Mouse (Mus musculus): ENCODE measurements around the gene Nup93.
"Not testable (repeated sequence)": the region's sequence is repeated elsewhere in the genome, so short reads cannot be mapped to it uniquely, and the experiment has no call there.

The Nup93 gene

DNA sequence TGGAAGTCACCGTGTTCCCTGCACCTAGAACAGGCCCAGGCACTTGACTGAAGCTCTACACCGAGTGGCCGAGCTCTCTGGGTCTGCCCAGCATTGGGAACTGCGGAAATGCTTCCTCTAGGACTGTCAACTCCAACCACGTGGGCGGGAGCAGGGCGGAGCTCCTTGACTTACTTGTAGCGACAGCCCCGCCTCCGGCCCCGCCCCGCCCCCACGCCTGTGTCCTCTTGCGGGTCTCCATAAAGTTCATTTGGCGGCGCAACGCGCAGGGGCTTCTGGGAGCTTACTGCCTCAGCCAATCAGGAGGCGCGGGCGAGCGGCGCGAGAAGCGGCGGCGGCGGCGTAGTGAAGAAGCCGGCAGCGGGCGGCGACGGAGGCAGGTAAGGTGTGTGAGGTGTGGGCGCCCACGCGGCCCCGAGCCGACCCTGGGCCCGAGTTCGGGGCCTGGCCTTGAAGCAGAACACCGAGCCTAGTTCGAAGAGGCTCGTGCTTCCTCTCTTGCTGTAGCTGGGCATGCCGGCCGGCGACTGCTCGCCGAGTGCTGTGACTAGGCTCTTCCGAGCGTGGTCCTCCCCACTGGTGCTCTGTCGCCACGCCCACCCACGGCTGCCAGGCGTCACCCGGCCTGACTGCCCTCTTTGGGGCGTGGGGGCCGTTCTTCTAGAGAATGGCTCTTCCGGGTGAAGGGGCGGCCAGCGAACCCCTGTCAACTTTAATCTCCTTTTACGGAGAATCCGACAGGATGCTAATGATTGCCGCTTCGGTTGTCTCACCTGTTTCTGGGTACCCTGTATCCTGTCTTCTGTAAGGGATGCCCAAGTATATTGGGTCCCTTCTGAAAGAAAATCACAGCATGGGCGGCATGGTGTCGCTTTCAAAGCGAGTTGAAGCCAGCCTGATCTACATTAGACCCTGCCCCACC is at the start of gene Nup93:
Gene Nup93 (plus strand): TSS at position 313 of the 922 bp plus-strand sequence.
- peak; percentile 95 for DNase-seq (ENCODE audit: low spot score)

DNA sequence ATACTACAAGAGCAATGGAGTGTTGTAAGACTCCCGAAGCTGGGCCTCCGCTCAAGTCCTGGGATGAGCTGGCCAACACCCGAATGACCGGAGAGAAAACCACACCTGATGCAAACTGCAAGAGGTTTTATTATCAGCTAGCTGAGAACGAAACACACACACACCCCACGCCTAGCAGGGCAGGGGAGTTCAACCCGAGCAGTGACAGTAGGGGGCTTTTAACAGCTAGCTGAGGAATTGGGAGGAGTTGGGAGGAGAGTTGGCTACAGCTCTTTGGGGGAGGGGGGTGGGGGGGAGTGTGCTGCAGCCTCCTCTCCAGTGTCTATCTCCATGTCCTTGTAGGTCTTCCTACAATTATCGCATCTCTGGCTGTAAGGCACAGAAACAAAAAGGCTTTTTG is 48.6 kb upstream of the Nup93 start:
- DNase-seq (ENCODE audit: low spot score): not testable (repeated sequence)

DNA sequence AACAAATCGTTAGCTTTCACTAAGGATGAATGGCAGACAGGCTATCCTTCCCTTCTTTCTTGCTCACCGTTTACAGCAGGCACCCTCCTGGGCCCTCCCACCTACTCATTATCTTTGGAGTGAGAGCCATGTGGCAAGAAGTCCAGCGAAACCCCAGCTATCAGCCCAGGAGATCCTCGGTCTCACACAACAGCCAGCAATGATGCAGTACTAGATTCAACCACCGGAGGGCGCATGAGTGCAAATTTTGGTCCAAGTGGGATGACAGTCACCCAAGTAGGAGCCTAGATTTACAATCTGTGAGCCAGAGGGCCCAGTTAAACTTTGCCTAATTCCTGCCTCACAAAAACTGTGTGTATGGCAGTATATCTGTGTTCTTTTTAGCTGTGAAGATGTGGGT is 47.1 kb upstream of the Nup93 start:
- DNase-seq (ENCODE audit: low spot score): peak; percentile 92

DNA sequence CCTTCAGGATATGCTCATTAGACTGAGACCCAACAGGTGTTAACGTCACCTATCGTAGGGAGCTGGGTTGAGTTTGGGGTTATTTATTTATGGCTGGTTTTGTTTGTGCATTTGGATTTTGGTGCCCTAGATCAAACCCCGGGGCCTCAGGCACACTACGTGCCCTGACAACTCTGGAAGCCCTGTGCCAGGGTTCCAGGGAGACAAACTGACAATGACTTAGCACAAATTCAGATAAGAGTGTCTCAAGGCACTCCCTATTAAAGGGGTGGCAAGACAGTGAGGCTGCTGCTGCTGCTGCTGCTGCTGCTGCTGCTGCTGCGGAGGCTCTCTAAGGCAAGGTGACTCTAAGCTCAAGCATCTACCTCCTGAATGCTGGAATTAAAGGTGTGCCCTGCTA is 44.8 kb upstream of the Nup93 start:
- DNase-seq (ENCODE audit: low spot score): no peak

DNA sequence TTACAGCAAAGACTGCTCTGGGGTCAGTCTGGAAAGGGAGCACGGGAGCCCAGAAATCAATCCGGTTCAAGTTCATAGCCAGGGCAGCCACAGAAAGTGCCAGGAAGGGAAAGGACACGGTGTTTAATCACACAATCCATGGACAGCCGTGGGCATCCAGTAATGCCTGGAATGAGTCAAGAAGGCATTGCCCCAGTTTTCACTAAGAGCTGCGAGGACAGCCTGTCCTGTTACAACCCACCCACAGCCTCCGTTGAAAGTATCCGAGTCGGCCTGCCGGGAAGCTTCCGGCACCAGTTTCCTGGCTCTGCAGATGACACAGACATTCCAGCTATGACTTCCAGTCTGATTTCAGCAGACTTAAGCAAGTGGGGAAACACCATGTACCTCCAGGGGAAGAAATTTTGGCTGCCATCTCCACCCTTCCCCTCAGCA is 43.0 kb upstream of the Nup93 start:
- DNase-seq (ENCODE audit: low spot score): no peak

DNA sequence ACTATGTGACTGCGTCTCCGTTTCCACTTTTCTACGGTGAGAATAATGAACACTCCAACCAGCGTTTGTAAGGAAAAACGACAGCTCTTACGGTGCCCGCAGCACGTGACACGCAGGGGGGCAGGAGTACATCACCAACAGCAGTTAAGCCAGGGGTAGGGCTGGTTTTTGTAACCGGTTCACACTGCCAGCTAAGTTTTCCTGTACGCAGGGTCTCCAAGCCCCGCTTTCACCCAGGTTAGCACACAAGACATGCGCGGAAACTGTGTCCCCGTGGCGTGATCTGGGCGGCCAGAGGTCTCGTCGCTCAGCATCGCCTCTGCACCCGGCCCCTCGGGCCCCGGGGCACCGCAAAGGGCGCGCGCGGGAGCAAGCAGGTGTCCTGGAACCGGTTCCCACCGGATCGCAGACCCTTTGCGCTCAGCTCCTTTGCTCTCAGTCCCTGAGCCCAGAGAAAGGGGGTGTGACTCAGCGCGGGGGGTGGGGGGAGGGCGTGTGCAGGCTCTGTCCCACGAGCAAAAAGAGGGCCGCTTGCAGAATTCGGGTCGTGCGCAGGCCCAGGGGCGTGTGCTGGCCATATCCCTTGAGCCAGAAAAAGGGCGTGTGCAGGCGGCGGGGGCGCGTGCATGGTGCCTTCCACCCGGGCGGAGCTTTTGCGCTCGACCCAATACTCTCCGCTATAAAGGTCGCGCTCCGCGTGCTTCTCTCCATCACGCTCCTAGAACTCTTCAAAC is 42.1 kb upstream of the Nup93 start, which contains the start of gene Mt2:
Gene Mt2 (plus strand): TSS at position 590 of the 734 bp plus-strand sequence.
- peak; percentile 77 for DNase-seq (ENCODE audit: low spot score)

DNA sequence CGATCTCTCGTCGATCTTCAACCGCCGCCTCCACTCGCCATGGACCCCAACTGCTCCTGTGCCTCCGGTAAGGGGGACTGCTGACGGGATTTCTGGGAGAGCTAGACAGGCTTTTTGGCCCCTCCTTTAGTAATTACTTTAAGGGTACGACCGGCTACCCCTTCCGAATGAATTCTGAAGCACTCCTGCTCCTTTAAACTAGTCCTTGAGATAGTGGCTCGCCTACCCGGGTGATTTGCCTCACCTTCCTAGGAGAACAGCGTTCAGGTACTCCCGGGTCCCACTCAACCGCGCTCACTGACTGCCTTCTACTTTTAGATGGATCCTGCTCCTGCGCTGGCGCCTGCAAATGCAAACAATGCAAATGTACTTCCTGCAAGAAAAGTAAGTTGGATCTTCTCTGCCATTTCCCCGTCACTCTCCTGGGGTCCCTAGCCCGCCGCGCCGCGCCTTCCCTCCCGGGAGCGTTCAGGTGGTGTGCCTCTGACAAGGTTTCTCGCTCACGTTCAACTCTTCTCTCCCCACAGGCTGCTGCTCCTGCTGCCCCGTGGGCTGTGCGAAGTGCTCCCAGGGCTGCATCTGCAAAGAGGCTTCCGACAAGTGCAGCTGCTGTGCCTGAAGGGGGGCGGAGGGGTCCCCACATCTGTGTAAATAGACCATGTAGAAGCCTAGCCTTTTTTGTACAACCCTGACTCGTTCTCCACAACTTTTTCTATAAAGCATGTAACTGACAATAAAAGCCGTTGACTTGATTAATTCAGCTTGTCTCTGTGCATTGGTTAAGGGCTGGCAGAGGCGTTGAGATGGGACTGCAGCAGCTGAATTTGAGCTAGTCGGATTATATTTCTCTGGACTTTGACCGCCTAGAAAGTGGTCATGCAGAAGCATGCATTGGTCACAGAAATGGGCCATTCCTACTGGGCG is 41.3 kb upstream of the Nup93 start:
- DNase-seq (ENCODE audit: low spot score): no peak

DNA sequence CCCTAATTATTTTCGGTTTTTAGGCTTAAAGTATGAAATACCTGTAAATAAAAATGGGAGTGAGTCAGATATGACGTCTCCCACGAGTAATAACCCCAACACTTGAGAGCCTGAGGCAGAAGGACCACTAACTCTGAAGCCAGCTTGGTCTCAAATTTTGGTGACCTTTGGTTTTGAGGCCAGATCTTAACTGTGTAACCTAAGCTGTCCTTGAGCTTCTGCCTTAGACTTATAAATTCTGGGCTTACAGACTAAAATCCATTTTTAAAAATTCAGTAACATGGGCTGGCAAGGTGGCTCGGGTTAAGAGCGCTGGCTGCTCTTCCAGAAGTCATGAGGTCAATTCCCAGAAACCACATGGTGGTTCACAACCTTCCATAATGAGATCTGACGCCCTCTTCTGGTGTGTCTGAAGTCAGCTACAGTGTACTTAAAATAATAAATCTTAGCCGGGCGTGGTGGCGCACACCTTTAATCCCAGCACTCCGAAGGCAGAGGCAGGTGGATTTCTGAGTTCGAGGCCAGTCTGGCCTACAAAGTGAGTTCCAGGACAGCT is 40.4 kb upstream of the Nup93 start:
- DNase-seq (ENCODE audit: low spot score): no peak

DNA sequence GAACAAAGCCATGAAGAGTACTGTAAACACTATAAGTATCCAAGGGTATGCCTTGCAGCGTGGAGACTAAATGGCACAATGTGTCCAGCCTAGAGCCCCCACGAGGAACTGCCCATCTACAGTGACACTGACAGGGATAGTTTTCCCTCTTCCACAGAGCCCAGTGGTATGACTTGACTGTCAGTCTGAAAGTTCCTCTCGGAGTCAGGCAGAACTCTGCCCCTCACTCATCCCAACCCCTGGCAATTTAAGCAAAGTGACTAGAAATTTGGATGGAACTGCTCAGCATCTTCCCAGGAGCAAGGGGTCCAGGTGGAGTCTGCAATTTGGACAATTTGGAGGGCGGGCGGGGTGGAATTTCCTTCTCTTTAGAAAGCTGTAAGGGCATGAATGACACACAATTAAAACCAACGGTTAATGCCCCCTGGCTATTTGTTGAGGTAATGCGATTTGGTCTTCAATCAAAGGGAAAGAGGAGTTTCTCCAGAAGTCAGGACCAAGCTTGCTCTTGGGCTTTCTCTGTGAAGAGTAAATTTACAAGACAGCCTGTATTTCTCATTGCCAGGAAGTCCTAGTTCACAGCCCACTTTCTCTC is 39.6 kb upstream of the Nup93 start:
- no peak for DNase-seq (ENCODE audit: low spot score)

DNA sequence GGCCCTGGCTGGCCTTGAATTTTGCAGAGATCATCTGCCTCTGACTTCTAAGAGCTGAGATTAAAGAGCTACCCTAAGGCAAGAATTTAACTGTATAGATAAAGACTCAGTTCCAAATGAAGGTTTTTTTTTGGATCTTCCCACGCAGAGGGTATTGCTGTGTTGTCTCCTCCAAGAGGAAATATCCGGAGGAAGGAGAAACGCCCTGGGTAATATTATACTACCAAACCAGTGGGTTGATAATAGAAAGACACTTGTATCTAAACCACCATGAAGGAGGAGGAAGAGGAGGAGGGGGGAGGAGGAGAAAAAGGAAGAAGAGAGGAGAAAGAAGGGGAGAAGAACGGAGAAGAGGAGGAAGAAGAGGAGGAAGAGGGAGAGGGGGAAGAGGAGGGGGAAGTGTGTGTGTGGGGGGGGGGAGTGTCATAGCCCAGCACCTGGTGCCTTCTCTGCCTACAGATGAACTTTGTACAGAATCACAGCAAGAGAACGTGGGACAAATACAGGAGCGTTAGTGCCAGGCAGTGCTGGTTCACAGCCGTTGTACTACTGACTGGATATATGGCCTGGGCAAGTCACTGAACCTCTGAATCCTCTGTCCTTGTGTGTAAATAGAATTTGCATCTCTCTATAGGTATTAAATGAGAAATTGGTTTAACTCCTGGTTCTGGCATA is 36.5 kb upstream of the Nup93 start:
- DNase-seq (ENCODE audit: low spot score): no peak

DNA sequence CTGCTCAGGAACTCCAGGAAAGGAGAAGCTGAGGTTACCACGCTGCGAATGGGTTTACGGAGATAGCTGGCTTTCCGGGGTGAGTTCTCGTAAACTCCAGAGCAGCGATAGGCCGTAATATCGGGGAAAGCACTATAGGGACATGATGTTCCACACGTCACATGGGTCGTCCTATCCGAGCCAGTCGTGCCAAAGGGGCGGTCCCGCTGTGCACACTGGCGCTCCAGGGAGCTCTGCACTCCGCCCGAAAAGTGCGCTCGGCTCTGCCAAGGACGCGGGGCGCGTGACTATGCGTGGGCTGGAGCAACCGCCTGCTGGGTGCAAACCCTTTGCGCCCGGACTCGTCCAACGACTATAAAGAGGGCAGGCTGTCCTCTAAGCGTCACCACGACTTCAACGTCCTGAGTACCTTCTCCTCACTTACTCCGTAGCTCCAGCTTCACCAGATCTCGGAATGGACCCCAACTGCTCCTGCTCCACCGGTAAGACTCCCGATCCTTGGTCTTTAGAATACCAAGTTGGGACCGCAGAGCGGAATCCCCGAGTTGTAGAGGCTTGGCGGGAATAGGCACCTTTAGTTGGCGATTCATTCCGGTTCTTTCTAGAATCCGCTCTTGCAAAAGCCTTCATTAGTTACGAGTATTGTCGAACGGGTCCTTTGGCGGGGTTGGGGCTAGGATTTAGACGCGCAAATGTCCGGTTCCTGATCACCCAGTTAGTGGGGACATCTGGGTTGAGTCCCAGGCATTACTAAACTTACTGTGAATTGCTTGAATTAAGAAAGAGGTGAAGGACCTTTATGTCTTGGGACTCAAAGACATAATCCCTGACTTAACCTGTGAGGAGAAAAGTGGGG is 35.3 kb upstream of the Nup93 start, which contains the start of gene Mt1:
Gene Mt1 (plus strand): TSS at position 226 of the 856 bp plus-strand sequence.
- DNase-seq (ENCODE audit: low spot score): peak; percentile 91

DNA sequence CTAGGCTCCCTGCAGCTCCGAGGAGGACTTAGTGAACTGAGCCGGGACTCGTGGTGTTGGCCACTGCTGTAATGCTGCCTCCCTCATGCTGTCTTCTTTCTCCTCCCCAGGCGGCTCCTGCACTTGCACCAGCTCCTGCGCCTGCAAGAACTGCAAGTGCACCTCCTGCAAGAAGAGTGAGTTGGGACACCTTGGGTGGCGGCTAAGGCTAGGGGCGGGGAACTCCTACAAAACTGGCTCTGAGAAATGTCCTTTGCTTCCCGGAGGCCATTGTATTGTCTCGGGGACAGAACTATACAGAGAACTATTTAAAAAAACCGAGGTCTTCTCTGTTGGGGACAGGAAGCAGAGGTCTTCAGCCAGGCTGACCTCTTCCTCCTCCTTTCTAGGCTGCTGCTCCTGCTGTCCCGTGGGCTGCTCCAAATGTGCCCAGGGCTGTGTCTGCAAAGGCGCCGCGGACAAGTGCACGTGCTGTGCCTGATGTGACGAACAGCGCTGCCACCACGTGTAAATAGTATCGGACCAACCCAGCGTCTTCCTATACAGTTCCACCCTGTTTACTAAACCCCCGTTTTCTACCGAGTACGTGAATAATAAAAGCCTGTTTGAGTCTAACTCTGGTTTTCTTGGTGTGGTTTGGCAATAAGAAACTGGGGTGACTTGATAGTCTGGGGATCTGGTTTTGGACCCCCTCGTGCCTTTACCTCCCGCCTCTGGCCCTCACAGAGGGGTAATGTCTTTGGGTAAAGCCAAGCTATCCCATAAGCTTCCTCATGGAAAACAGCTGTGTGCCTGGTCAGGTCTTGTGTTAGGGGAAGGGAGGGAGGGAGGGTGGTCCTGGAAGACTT is 34.4 kb upstream of the Nup93 start:
- DNase-seq (ENCODE audit: low spot score): peak; percentile 51

DNA sequence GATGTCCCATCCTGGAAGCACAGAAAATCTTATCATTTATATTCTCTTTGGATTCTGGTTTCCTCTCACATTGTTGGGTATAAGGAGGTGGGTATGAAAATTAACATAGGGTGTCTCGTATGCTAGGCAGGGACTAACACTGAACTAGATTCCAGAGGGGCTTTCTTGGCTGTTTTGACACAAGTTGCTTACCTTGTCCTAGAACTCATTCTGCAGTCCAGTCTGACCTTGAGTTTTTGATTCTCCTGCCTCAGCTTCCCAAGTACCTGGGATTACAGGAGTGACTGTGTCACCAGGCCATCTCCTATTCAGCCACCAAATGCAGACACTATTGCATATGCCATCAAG is 33.8 kb upstream of the Nup93 start:
- no peak for DNase-seq (ENCODE audit: low spot score)

DNA sequence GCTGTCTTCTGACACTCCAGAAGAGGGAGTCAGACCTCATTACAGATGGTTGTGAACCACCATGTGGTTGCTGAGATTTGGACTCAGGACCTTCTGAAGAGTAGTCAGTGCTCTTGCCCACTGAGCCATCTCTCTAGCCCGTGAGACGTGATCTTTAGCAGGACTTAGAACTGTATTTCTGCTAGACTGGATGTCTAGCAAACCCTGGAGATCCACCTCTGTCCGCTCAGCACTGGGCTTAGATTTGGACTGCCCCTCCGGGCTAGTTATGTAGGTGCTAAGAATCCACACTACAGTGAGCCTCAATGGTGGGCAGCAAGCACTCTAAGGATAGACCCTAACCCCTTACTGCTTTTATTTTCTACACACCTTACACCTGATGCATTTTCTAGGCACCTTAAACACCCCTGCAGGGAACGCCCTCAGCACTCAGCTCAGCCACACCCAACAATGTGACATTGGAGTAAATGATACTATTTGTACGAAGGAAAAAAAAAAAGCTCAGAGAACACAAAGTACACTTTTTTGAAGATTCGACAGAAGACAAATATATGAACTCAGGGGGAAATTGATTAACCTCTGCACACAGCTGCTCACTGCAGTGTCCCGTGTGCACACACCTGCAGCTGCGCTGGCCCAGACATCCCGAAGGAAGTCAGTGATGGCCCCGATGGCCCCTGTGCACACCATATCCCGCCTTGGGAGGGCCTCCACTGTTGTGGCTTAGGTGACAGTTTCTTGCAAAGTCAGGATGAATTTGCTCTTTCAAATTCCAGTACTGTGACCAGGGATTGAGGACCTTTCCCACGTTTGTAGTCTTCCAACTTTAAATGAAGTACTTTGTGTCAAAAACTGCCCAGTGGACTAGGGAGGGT is 32.1 kb upstream of the Nup93 start:
- DNase-seq (ENCODE audit: low spot score): no peak

DNA sequence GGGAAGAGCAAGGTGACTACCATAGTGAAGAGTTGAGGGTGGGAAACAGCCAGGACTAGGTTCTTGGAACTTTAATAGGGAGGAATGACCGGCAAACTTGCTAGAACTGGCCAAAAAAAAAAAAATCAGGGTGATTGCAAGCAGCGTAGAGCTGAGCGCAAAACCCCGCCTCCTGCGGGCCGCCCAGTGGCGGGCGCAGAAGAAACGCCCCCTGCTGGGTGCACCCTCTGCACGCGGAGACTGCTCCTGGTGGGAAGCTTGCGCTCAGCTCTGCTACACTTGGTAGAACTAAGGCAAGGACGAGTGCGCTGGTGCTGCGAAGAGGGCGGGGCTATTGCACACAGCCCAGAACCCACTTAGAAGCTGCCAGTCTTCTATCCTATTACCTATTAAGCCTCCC is 31.2 kb upstream of the Nup93 start:
- DNase-seq (ENCODE audit: low spot score): peak; percentile 78

DNA sequence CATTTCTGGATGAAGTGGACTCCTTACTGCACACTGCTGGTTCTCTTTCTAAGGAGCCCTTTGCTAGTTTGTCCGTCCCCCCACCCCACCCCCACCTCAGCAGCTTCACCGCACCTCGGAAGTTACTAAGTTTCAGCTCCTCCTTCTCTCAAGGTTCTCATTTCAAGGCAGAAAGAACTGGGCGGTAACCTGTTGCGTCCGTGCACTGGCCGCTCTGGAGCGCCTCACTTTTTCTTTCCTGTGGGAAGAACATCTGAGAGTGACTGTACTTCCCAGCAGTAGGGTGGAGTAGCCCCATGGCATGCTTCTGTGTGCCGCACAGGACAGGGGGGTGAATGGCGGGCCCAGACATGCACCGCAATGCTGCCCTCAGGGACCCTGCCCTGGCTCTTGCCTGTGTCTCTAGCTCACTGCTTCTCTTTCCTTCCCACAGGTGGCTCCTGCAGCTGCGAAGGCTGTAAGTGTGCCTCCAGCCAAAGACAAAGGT is 30.0 kb upstream of the Nup93 start:
- DNase-seq (ENCODE audit: low spot score): no peak

DNA sequence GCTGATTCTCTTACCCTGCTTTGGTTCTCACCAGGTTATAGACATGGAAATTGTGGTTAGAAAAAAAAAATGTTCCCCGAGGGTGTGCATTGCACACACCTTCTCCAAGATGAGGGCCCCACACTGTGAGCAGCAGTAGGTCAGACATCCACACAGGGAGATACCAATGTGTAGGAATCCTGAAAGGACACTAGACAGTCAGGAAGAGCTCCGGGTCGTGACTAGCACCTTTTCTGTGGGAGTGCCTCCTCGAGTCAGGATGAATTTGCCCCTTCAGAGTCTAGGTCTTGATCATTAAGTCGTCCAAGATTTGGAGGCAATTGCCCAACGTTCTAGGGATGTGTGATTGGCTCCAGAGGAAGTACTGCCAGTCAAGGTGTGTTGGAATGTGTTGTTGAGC is 28.6 kb upstream of the Nup93 start:
- DNase-seq (ENCODE audit: low spot score): no peak

DNA sequence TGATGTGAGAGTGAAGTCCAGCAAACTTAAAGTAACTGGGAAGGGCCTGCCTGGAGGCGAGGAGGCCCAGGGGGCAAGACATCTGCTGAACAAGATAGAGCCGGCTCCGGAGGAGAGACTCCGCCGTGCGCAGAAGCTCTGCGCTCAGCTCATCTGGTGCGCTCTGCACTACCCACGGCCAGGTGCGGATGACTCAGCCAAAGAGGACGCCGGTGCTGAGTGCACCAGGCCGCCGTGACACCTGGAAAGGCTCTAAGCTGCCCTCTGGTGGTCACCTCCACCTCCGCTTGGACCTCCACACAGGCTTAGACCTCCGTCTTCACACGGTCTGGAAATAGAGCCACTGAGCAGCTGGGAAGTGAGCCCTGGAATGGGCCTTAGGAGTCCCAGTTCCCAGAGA is 27.8 kb upstream of the Nup93 start:
- DNase-seq (ENCODE audit: low spot score): peak; percentile 84
